Mouse (Mus musculus): Measurements from ENCODE around the gene Cops7b. TPM values are rescaled to one million over a fixed set of nuclear protein-coding genes. Genes with fewer than 3 reads are reported as not detected.
A peak's percentile ranks its signal among the peaks of the same experiment; 100 is the strongest.

Cops7b gene
- polyA plus RNA-seq, 1 experiment from 2014 or later: 56.5 TPM

DNA sequence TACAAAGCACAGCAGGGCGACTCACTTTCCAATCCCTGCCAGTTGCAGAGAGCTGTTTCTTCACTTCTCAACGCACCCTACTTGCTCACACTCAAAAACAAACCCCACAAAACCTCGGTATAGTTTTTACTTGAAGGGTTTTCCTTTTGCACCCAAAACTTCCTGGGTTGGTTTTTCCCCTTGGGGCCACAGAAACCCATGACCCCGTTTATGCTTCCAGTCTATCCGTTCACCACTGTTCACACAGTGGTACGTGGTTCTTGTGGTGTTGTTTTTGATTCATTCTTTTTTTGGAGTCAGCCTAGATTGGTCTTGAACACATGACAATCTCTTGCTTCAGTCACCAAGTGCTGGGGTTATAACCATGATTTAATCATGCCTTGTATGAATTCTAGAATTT lies 2.3 kb upstream of the Cops7b start:
- Histone ChIP-seq H3K4me1 (ENCODE audit: control insufficient read depth, insufficient read depth, low read length) (no peaks in the 10 kb centered on the region), H3K9ac (replicated peaks; ENCODE audit: low read length) (no peak overlapping the region), H3K4me3 (ENCODE audit: low read depth, low read length) (no peak overlapping the region), H3K4me2 (ENCODE audit: low read depth, low read length) (no peak overlapping the region), H3K9me3 (replicated peaks; ENCODE audit: control insufficient read depth, low read length) (no peaks in the 10 kb centered on the region), H3K36me3 (replicated peaks; ENCODE audit: control insufficient read depth, insufficient read depth, low read depth, low read length) (no peaks in the 10 kb centered on the region), H3K27me3 (ENCODE audit: control insufficient read depth, insufficient read depth, low read length) (no peaks in the 10 kb centered on the region), H3K27ac (replicated peaks; ENCODE audit: low read depth, low read length) (no peak overlapping the region)
- WGBS: 77% methylated on average over 6 of the region's 6 CpGs
- no peak for DNase-seq (ENCODE audit: low spot score)
- no peak for ATAC-seq (replicated peaks; ENCODE audit: insufficient number of reproducible peaks, low FRiP score, low TSS enrichment, low read depth)

DNA sequence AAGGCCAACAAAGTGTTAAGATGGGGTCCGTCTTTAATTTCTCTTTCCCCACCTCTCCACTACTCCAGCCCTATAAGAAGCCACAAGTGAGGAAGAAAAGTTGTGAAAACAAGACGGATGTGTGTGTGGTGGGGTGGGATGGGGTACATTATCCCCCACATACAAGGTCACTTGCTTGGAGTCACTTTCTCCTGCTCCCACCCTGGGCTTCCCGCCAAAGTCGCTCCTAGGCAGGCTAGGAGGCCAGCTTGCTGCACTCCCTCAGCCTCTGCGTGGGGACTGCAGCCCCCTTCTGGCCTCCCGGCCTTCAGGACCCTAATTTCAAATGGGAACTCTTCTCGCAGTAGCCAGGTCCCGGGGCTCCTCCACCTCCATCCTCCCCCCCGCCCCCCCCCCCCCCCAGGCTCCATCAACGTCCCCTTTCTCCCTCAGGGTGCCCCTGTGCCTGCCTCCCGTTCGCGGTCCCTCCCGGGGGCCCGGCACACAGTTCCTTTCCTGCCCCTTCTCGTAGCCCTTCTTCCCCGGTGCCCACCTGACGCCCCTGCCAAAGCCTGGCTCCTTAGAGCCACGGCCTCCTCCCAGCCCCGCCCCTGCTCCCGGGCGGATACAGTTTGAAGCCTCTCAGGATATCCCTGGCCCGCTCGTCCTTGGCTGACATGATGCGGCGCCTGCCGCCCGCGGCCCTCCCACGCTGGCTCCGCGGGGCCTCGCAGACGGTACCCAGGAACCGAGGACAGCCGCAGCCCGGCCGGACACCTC lies 833 bp upstream of the Cops7b start:
- DNase-seq (ENCODE audit: low spot score) (peak; percentile 73), ATAC-seq (replicated peaks; ENCODE audit: insufficient number of reproducible peaks, low FRiP score, low TSS enrichment, low read depth) (peak; percentile 86)
- H3K27me3 ChIP-seq (ENCODE audit: control insufficient read depth, insufficient read depth, low read length): no peaks in the 10 kb centered on the region
- peak overlapping the region; percentile 88 for H3K4me3 ChIP-seq (ENCODE audit: low read depth, low read length)
- 2% methylated on average over 34 of the region's 38 CpGs for WGBS
- no peak overlapping the region for H3K27ac ChIP-seq (replicated peaks; ENCODE audit: low read depth, low read length)
- H3K9ac ChIP-seq (replicated peaks; ENCODE audit: low read length): peak overlapping the region; percentile 88
- H3K36me3 ChIP-seq (replicated peaks; ENCODE audit: control insufficient read depth, insufficient read depth, low read depth, low read length): no peaks in the 10 kb centered on the region
- peak overlapping the region; percentile 79 for H3K4me2 ChIP-seq (ENCODE audit: low read depth, low read length)
- no peaks in the 10 kb centered on the region for H3K4me1 ChIP-seq (ENCODE audit: control insufficient read depth, insufficient read depth, low read length)
- no peaks in the 10 kb centered on the region for H3K9me3 ChIP-seq (replicated peaks; ENCODE audit: control insufficient read depth, low read length)

DNA sequence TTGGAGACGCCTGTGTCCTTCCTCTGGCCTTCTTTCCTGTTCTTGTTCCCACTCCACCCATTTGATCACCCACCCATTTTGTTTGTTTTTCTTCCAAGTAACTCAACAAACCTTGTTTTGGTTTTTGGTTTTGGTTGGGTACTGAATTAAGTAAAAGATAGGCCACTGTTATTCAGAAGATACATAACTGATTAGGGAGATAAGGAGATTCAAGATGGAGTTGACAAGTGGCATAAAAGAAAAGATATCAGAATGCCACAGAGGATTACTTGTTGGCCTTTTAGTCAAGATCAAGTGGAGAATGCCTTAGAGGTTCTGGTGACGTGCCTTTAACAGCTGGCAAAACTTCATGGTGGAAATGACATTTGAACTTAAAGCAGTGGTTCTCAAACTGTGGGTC lies 1.0 kb downstream of the Cops7b start:
- Histone ChIP-seq H3K4me2 (ENCODE audit: low read depth, low read length) (no peak overlapping the region), H3K9ac (replicated peaks; ENCODE audit: low read length) (no peak overlapping the region), H3K4me3 (ENCODE audit: low read depth, low read length) (no peak overlapping the region)

DNA sequence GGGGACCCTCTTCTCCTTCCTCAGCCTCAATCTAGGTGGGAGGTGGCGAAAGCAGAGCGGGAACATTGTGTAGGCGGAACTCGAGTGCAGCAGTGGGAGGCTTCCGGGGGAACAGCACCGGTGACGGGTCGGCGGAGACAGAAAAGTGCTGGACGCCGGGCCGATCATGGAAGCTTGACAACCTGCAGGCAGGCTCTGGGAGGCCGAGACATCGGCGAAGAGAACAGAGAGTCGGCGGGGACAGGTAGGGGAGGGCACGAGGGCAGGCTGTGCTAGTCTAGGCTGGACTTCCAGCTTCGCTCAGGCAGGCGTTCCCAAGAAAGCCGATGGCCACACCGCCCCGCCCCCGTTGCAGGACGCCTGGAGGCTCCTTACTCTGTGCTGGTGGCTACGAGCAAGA lies 4.3 kb downstream of the Cops7b start:
- H3K9me3 ChIP-seq (replicated peaks; ENCODE audit: control insufficient read depth, low read length): no peaks in the 10 kb centered on the region
- no peaks in the 10 kb centered on the region for H3K4me1 ChIP-seq (ENCODE audit: control insufficient read depth, insufficient read depth, low read length)
- peak overlapping the region; percentile 87 for H3K4me3 ChIP-seq (ENCODE audit: low read depth, low read length)
- H3K27me3 ChIP-seq (ENCODE audit: control insufficient read depth, insufficient read depth, low read length): no peaks in the 10 kb centered on the region
- H3K27ac ChIP-seq (replicated peaks; ENCODE audit: low read depth, low read length): no peak overlapping the region
- under 1% methylated on average over 26 of the region's 26 CpGs for WGBS
- peak overlapping the region; percentile 91 for H3K9ac ChIP-seq (replicated peaks; ENCODE audit: low read length)
- H3K4me2 ChIP-seq (ENCODE audit: low read depth, low read length): peak overlapping the region; percentile 69
- ATAC-seq (replicated peaks; ENCODE audit: insufficient number of reproducible peaks, low FRiP score, low TSS enrichment, low read depth): 0 out of 2 replicates have a peak, but pooled peaks have one; percentile 3
- H3K36me3 ChIP-seq (replicated peaks; ENCODE audit: control insufficient read depth, insufficient read depth, low read depth, low read length): no peaks in the 10 kb centered on the region
- peak; percentile 82 for DNase-seq (ENCODE audit: low spot score)

More for the DNA sequence above, 1.0 kb downstream of the Cops7b start:
- WGBS: 60% methylated on average over 2 of the region's 2 CpGs
- Histone ChIP-seq H3K9me3 (replicated peaks; ENCODE audit: control insufficient read depth, low read length) (no peaks in the 10 kb centered on the region), H3K4me1 (ENCODE audit: control insufficient read depth, insufficient read depth, low read length) (no peaks in the 10 kb centered on the region), H3K27me3 (ENCODE audit: control insufficient read depth, insufficient read depth, low read length) (no peaks in the 10 kb centered on the region), H3K27ac (replicated peaks; ENCODE audit: low read depth, low read length) (no peak overlapping the region), H3K36me3 (replicated peaks; ENCODE audit: control insufficient read depth, insufficient read depth, low read depth, low read length) (no peaks in the 10 kb centered on the region)
- no peak for ATAC-seq (replicated peaks; ENCODE audit: insufficient number of reproducible peaks, low FRiP score, low TSS enrichment, low read depth)
- DNase-seq (ENCODE audit: low spot score): no peak

DNA sequence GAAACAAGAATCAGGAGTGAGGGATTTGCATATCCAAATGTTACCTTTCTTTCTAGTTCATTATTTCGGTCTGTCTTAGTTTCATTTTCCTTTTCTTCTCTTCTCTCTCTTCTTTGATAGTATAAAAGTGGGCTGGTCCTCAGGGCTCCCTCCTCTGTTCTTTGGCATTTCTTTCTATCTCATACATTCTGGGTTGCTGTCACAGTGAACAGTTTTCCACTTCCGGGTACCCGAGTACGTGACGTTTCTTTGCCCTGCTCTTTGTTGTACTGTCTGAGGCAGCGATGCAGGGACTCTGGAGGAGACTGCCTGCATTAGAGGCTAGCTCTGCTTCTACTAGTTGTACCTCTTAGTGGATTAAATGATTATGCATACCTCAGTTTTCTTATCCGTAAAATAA lies 11.8 kb downstream of the Cops7b start:
- Histone ChIP-seq H3K4me1 (ENCODE audit: control insufficient read depth, insufficient read depth, low read length) (no peaks in the 10 kb centered on the region), H3K9ac (replicated peaks; ENCODE audit: low read length) (no peak overlapping the region), H3K36me3 (replicated peaks; ENCODE audit: control insufficient read depth, insufficient read depth, low read depth, low read length) (peaks cover 2% of the 10 kb centered on the region; the same call in 1 of the 2 replicates), H3K9me3 (replicated peaks; ENCODE audit: control insufficient read depth, low read length) (no peaks in the 10 kb centered on the region), H3K4me2 (ENCODE audit: low read depth, low read length) (no peak overlapping the region), H3K27ac (replicated peaks; ENCODE audit: low read depth, low read length) (no peak overlapping the region), H3K4me3 (ENCODE audit: low read depth, low read length) (no peak overlapping the region), H3K27me3 (ENCODE audit: control insufficient read depth, insufficient read depth, low read length) (no peaks in the 10 kb centered on the region)
- ATAC-seq (replicated peaks; ENCODE audit: insufficient number of reproducible peaks, low FRiP score, low TSS enrichment, low read depth) (no peak), DNase-seq (ENCODE audit: low spot score) (no peak)
- 91% methylated on average over 7 of the region's 7 CpGs for WGBS

DNA sequence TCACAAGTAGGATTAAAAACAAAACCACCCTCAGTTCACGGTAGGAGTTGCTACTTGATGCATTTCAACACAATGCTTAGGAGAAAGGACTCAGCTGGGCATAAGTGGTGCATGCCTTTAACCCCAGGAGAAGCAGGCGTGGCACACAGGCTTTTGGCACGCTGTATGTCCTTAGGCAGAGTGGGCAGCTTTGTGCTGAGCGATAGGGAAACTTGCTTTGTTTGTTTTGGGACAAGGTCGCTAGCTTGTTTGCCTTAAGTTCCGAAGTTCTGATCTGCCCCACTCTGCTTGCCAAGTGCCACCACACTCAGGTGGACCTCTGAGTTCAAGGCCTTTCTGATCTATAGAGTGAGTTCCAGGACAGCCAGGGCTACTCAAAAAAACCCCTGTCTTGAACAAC lies 12.6 kb downstream of the Cops7b start:
- Histone ChIP-seq H3K4me1 (ENCODE audit: control insufficient read depth, insufficient read depth, low read length) (no peaks in the 10 kb centered on the region), H3K4me2 (ENCODE audit: low read depth, low read length) (no peak overlapping the region), H3K9ac (replicated peaks; ENCODE audit: low read length) (no peak overlapping the region), H3K27me3 (ENCODE audit: control insufficient read depth, insufficient read depth, low read length) (no peaks in the 10 kb centered on the region), H3K27ac (replicated peaks; ENCODE audit: low read depth, low read length) (no peak overlapping the region), H3K4me3 (ENCODE audit: low read depth, low read length) (no peak overlapping the region), H3K36me3 (replicated peaks; ENCODE audit: control insufficient read depth, insufficient read depth, low read depth, low read length) (peaks cover 2% of the 10 kb centered on the region; the same call in 1 of the 2 replicates), H3K9me3 (replicated peaks; ENCODE audit: control insufficient read depth, low read length) (no peaks in the 10 kb centered on the region)
- no peak for ATAC-seq (replicated peaks; ENCODE audit: insufficient number of reproducible peaks, low FRiP score, low TSS enrichment, low read depth)
- DNase-seq (ENCODE audit: low spot score): no peak
- WGBS: 91% methylated on average over 6 of the region's 6 CpGs

DNA sequence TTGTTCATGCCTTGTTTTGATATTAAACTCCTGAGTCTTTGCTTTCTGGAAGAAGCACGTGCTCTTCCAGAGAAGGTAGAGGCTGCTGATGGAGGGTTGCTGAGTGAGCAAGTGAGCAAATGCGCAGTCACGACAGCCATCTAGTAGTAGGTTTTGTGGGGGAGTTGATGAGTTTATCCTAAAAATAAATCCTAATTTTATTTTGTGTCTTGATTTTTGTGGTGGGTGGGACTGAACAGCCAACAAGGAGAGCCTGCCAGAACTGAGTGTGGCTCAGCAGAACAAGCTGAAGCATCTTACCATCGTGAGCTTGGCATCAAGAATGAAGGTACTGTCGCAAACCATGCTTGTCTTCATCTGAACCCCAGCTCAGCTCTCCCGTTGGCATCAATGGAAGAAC lies 13.8 kb downstream of the Cops7b start:
- Histone ChIP-seq H3K9ac (replicated peaks; ENCODE audit: low read length) (no peak overlapping the region), H3K27ac (replicated peaks; ENCODE audit: low read depth, low read length) (no peak overlapping the region), H3K36me3 (replicated peaks; ENCODE audit: control insufficient read depth, insufficient read depth, low read depth, low read length) (peaks cover 8% of the 10 kb centered on the region; the same call in 1 of the 2 replicates), H3K9me3 (replicated peaks; ENCODE audit: control insufficient read depth, low read length) (no peaks in the 10 kb centered on the region), H3K27me3 (ENCODE audit: control insufficient read depth, insufficient read depth, low read length) (no peaks in the 10 kb centered on the region), H3K4me2 (ENCODE audit: low read depth, low read length) (no peak overlapping the region), H3K4me3 (ENCODE audit: low read depth, low read length) (no peak overlapping the region), H3K4me1 (ENCODE audit: control insufficient read depth, insufficient read depth, low read length) (no peaks in the 10 kb centered on the region)
- DNase-seq (ENCODE audit: low spot score): no peak
- 95% methylated on average over 6 of the region's 6 CpGs for WGBS
- ATAC-seq (replicated peaks; ENCODE audit: insufficient number of reproducible peaks, low FRiP score, low TSS enrichment, low read depth): no peak

DNA sequence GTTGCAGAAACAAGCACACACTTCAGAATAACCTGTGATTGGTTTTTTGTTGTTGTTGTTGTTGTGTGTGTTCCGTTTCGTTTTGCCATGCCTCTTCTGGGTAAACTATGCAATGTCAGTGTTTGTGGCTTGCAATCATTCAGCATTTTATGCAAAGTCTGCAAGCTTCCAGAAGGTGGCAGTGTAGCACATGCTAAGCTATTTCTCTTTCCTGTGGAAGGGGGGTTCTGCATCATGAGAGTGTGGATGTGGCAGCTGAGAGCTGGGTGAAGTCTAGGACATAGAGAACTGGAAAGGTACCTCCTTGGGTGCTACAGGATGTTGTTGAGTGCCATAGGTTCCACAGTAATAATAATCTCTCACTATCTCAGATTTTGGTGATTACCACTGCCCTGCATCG lies 15.8 kb downstream of the Cops7b start:
- no peaks in the 10 kb centered on the region for H3K4me1 ChIP-seq (ENCODE audit: control insufficient read depth, insufficient read depth, low read length)
- ATAC-seq (replicated peaks; ENCODE audit: insufficient number of reproducible peaks, low FRiP score, low TSS enrichment, low read depth) (no peak), DNase-seq (ENCODE audit: low spot score) (peak; percentile 70)
- no peak overlapping the region for H3K27ac ChIP-seq (replicated peaks; ENCODE audit: low read depth, low read length)
- WGBS: 79% methylated on average over 3 of the region's 3 CpGs
- H3K9me3 ChIP-seq (replicated peaks; ENCODE audit: control insufficient read depth, low read length): no peaks in the 10 kb centered on the region
- H3K9ac ChIP-seq (replicated peaks; ENCODE audit: low read length): no peak overlapping the region
- H3K4me3 ChIP-seq (ENCODE audit: low read depth, low read length): no peak overlapping the region
- H3K27me3 ChIP-seq (ENCODE audit: control insufficient read depth, insufficient read depth, low read length): no peaks in the 10 kb centered on the region
- H3K4me2 ChIP-seq (ENCODE audit: low read depth, low read length): no peak overlapping the region
- H3K36me3 ChIP-seq (replicated peaks; ENCODE audit: control insufficient read depth, insufficient read depth, low read depth, low read length): peaks cover 11% of the 10 kb centered on the region
